8 mouse cellular contexts compared by ENCODE assay signal in the genomic region with DNA sequence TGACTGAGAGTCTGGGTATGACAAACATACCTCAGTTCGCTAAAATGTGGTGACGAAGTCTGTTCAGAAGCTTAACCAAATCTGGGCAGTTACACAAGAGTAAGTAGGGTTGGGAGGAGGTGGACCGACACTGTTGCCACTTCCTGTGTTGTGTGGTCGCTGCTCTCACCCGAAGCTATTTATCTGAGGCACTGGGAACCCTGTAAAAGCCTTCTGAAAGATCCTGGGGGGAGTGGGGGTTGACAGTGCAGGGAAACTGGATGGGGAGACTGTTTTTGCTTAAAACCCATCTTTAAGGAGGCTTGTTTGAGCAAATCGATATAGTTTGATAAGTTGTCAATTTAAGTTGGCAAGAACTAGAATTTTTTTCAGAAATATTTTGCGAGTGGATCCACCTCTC. TPM values are rescaled to one million over a fixed set of nuclear protein-coding genes. Genes with fewer than 3 reads are reported as not detected.
DNase-seq lines count a peak whose midpoint lies in the region; ATAC-seq and TF ChIP-seq lines count a peak whose summit lies in the region.

No protein-coding gene starts in this region.

- no peak for TF ChIP-seq CTCF in lung, adult 2 months (IDR thresholded peaks at IDR 0.05; ENCODE audit: insufficient read depth, low read length)

- H3K27me3 ChIP-seq in heart, embryonic 10.5 days (ENCODE audit: insufficient read depth, poor library complexity, severe bottlenecking): no peaks in the 10 kb centered on the region
- H3K27me3 ChIP-seq in kidney, embryonic 14.5 days (ENCODE audit: control insufficient read depth, insufficient read depth, low read length): no peaks in the 10 kb centered on the region
- H3K27me3 ChIP-seq in neural tube, embryonic 14.5 days (ENCODE audit: control insufficient read depth, insufficient read depth, low read length): no peaks in the 10 kb centered on the region

- peak overlapping the region; percentile 100; the same call in 1 of the 2 replicates for H3K27ac ChIP-seq in heart, embryonic 10.5 days
- 0 out of 2 replicates have a peak overlapping the region, but pooled peaks have one; percentile 100 for H3K27ac ChIP-seq in kidney, embryonic 14.5 days (ENCODE audit: low read depth, low read length)
- H3K27ac ChIP-seq in neural tube, embryonic 14.5 days (ENCODE audit: low read depth, low read length): no peak overlapping the region; the same call in 1 of the 2 replicates

- ATAC-seq in kidney, embryonic 14.5 days (ENCODE audit: low FRiP score, low TSS enrichment): no peak
- no peak for ATAC-seq in neural tube, embryonic 14.5 days (ENCODE audit: low read depth)

- peak; percentile 68 to 72 for DNase-seq in B cell, adult 2 months
- peak; percentile 55 for DNase-seq in ES-CJ7 (ENCODE audit: low read depth, low spot score)
- peak; percentile 28 to 38 for DNase-seq in cerebellum, postnatal 10 days
- no peak for DNase-seq in heart, embryonic 10.5 days (ENCODE audit: low spot score)
- peak; percentile 35 for DNase-seq in lung, adult 2 months
- peak; percentile 56 for DNase-seq in thymus, postnatal 4 days

- H3K4me2 ChIP-seq in kidney, embryonic 14.5 days (replicated peaks; ENCODE audit: low read depth, low read length): peak overlapping the region; percentile 94
- H3K4me2 ChIP-seq in neural tube, embryonic 14.5 days (ENCODE audit: low read depth, low read length): peak overlapping the region; percentile 98

- peak; percentile 47; the same call in 1 of the 2 replicates for TF ChIP-seq POLR2A in lung, adult 2 months (IDR thresholded peaks at IDR 0.05; ENCODE audit: borderline replicate concordance, extremely low read depth, low read depth, low read length)

- peak overlapping the region; percentile 97 for H3K4me3 ChIP-seq in heart, embryonic 10.5 days
- H3K4me3 ChIP-seq in kidney, embryonic 14.5 days (ENCODE audit: low read length): peak overlapping the region; percentile 77
- peak overlapping the region; percentile 98 for H3K4me3 ChIP-seq in lung, adult 2 months (replicated peaks; ENCODE audit: extremely low read depth, low read depth, low read length)
- peak overlapping the region; percentile 88 for H3K4me3 ChIP-seq in neural tube, embryonic 14.5 days (ENCODE audit: low read depth, low read length)

- H3K9ac ChIP-seq in kidney, embryonic 14.5 days (ENCODE audit: low read depth, low read length): peak overlapping the region; percentile 99
- peak overlapping the region; percentile 78 for H3K9ac ChIP-seq in neural tube, embryonic 14.5 days (replicated peaks; ENCODE audit: low read depth, low read length)

- no peaks in the 10 kb centered on the region for H3K9me3 ChIP-seq in heart, embryonic 10.5 days
- H3K9me3 ChIP-seq in kidney, embryonic 14.5 days (ENCODE audit: control insufficient read depth, low read length): no peaks in the 10 kb centered on the region
- no peaks in the 10 kb centered on the region for H3K9me3 ChIP-seq in neural tube, embryonic 14.5 days (ENCODE audit: control insufficient read depth, low read length)

- H3K4me1 ChIP-seq in heart, embryonic 10.5 days: peaks cover 18% of the 10 kb centered on the region
- H3K4me1 ChIP-seq in kidney, embryonic 14.5 days (ENCODE audit: control insufficient read depth, insufficient read depth, low read length): peaks cover 6% of the 10 kb centered on the region
- H3K4me1 ChIP-seq in lung, adult 2 months (ENCODE audit: control insufficient read depth, insufficient read depth, low read length): peaks cover 12% of the 10 kb centered on the region
- peaks cover 19% of the 10 kb centered on the region for H3K4me1 ChIP-seq in neural tube, embryonic 14.5 days (ENCODE audit: control insufficient read depth, insufficient read depth, low read length)

- 25% methylated on average over 7 of the region's 7 CpGs for WGBS in heart, embryonic 10.5 days
- 24% methylated on average over 7 of the region's 7 CpGs for WGBS in kidney, embryonic 14.5 days
- WGBS in lung, adult 2 months: 2% methylated on average over 7 of the region's 7 CpGs
- 34% methylated on average over 7 of the region's 7 CpGs for WGBS in neural tube, embryonic 14.5 days

- H3K36me3 ChIP-seq in heart, embryonic 10.5 days: peaks cover 26% of the 10 kb centered on the region; the same call in 1 of the 2 replicates
- peaks cover 29% of the 10 kb centered on the region for H3K36me3 ChIP-seq in kidney, embryonic 14.5 days (ENCODE audit: control insufficient read depth, insufficient read depth, low read length)
- 0 out of 2 replicates have a peak, but pooled peaks cover 3% of the 10 kb centered on the region for H3K36me3 ChIP-seq in neural tube, embryonic 14.5 days (ENCODE audit: control insufficient read depth, insufficient read depth, low read length)

RNA-seq across cellular contexts. Expression of a gene that starts 2.3 kb away (rescaled TPM):
- 461 and 523 TPM in 2 replicates for polyA plus RNA-seq in heart, embryonic 10.5 days (2016; fragmentation: Nextera tagmentation; extraction: Ambion mirVana)
- 509 and 612 TPM in 2 replicates for polyA plus RNA-seq in kidney, embryonic 14.5 days (2014; fragmentation: Nextera tagmentation; extraction: Ambion mirVana)
- 287 and 312 TPM in 2 replicates for polyA plus RNA-seq in lung, adult 2 months (2012; rRNA removed)
- polyA plus RNA-seq in neural tube, embryonic 14.5 days (2014; fragmentation: Nextera tagmentation; extraction: Ambion mirVana): 379 and 446 TPM in 2 replicates

RNA-seq across cellular contexts. Expression of a gene that starts 16.5 kb away (rescaled TPM):
- polyA plus RNA-seq in heart, embryonic 10.5 days (2016; fragmentation: Nextera tagmentation; extraction: Ambion mirVana): 66.2 and 67.0 TPM in 2 replicates
- 58.3 and 73.2 TPM in 2 replicates for polyA plus RNA-seq in kidney, embryonic 14.5 days (2014; fragmentation: Nextera tagmentation; extraction: Ambion mirVana)
- 14.1 and 19.3 TPM in 2 replicates for polyA plus RNA-seq in lung, adult 2 months (2012; rRNA removed)
- polyA plus RNA-seq in neural tube, embryonic 14.5 days (2014; fragmentation: Nextera tagmentation; extraction: Ambion mirVana): 71.2 and 71.8 TPM in 2 replicates

RNA-seq across cellular contexts. Expression of a gene that starts 45.2 kb away (rescaled TPM):
- 17.3 and 31.0 TPM in 2 replicates for polyA plus RNA-seq in heart, embryonic 10.5 days (2016; fragmentation: Nextera tagmentation; extraction: Ambion mirVana)
- polyA plus RNA-seq in kidney, embryonic 14.5 days (2014; fragmentation: Nextera tagmentation; extraction: Ambion mirVana): 8.2 and 23.2 TPM in 2 replicates
- polyA plus RNA-seq in lung, adult 2 months (2012; rRNA removed): 6.3 and 9.8 TPM in 2 replicates
- 6.5 and 7.9 TPM in 2 replicates for polyA plus RNA-seq in neural tube, embryonic 14.5 days (2014; fragmentation: Nextera tagmentation; extraction: Ambion mirVana)
